Mouse (Mus musculus) left cerebral cortex, adult 2 months (tissue): ENCODE data around the gene Scg5. TPM values are rescaled to one million over a fixed set of nuclear protein-coding genes. Genes with fewer than 3 reads are reported as not detected.

Source experiments
- DNase-seq, 2 experiments: peaks; one replicate each; pipeline ENCODE4 v3.0.0; 2021 to 2022; ENCODE audit warnings: low spot score in 2 of 2, mixed read lengths in 1 of 2; ENCODE audit errors: extremely low spot score in 1 of 2
- H3K27ac ChIP-seq: fragments of 200-600 bp; 2 replicates; pipeline ENCODE4 v1.8.1; 2022
- H3K4me3 ChIP-seq: fragments of 200-600 bp; 2 replicates; pipeline ENCODE4 v1.8.1; 2022
- CTCF ChIP-seq: fragments of 200-600 bp; IDR thresholded peaks from 2 replicates; pipeline ENCODE4 v1.8.1; 2022; ENCODE audit warnings: antibody characterized with exemption, mild to moderate bottlenecking, moderate library complexity
- intact Hi-C: fragments of 180-260 bp; cut with DNase I; formaldehyde crosslinking; loops from one replicate; pipeline ENCODE4 v1.15.1; 2025
- total RNA-seq, 2 experiments: library from RNA; stranded (reverse); gene quantifications; 2 replicates each; pipeline ENCODE4 v1.2.3; 2021

Gene Scg5
- total RNA-seq, 2 experiments from 2014 or later, result 497 to 540 TPM

DNA sequence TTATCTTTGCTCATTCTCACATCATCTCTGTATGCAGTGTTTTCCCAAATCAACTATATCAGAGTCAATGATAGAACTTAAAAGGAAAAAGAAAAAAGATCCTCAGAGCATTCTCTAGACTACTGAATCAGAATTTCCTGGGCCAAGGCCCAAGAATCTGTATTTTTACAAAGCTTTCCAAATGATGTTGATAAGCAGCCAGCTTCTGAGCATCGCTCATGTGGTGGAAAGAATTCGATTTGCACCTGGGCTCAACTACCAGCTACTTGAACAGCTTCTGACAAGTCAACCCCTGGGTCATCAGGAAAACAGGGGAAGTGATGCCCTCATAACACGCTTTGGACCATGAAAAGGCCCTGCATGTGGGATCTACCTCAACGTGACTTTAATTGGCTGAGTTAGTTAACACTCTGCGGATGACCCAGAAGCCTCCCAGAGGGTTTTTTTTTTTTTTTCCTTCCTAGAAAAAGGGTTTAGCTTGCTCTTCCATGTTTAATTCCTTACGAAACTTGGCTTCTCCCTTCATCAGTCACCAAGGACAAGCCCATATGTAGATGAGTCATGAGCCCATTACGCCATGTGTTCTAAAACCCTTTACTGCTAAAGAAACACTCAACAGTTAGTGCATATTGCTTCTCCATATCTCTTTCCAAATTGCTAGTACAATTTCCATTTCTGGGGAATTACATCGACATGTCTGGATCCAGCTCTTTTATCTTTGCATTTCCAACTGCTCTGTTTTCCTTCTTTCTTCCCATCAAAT lies 60.2 kb downstream of the Scg5 start:
- no peak for DNase-seq
- Histone ChIP-seq H3K4me3 (no peak overlapping the region), H3K27ac (no peak overlapping the region)
- intact Hi-C loops, result no loop called here
- no peak for TF ChIP-seq CTCF

DNA sequence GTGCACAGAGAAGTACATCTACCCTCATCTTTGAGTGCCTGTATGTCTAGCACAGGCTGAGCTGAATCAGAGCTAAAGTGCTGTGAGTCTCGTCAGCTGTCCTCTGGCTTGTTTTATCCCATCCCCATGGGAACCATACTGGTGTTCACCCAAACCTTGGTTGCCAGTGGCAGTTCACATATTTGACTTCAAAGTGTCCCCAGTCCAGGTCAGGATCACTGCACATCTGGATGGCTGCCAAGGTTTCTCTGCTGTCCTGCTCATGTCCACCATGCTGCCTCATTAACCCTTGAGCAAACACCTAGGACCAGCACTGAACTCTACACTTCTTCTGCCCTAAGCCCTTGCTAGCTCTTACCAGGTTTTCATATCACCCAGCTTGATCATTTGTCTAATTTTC lies 63.0 kb downstream of the Scg5 start:
- Histone ChIP-seq H3K4me3 (no peak overlapping the region), H3K27ac (no peak overlapping the region)
- intact Hi-C loops, result no loop called here
- no peak for TF ChIP-seq CTCF
- no peak for DNase-seq

DNA sequence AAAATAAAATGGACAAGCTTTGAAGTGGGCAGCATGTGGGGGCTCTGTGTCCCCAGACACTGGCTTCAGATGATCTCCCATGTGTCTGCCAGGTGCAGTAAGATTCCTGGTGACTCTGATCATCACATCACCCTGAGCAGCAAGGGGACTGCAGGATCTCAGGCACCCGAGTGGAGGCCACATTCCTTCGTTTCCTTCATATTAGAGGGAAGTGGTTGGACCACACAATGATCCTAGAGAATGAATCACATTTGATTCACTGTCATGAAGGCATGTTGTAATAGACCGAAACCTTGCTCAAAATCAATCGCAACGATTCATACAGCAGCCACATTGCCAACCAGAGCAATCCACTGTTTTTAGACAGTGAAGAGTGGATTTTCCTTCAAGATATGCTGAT lies 64.0 kb downstream of the Scg5 start:
- no peak overlapping the region for H3K27ac ChIP-seq
- intact Hi-C loops, result no loop called here
- DNase-seq, result no peak
- no peak overlapping the region for H3K4me3 ChIP-seq
- no peak for TF ChIP-seq CTCF

DNA sequence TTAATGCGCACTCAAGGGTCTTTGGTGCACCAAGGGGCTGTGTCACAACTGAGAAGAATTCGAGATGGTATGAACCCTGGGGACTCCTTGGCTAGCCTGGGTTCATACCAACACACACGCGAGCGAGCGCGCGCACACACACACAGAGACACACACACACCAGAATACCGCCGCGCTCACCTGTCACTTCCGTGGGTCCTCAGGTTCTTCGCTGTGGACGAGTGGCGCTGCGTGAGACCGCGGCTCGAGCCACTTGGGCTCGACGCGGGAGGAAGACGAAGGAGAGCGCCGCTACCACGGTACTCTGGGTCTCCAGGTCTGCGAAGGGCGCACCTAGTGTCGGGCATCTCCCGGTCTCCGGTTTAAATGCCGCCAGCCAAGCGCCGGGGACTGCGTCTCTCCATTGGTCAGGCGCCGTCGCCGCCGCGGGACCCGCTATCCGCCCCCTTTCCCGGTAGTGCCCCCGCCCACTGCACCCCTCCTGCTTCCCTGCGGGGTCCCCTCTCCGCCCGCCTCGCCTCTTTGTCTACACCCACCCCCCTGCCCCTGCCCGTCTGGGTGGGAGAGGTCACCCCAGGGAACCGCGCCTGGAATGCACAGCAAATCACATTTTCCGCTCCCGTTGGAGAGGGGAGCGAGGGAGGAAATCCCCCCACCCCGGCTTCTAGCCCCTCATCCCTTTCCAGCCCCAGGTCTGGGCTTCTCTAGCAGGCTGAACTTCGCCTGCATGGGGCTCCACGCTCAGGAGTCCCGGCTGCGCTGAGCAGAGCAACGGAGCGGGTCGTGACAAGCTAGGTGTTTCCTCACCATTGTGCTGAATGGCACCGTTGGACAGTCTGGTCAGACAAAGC lies 70.4 kb downstream of the Scg5 start, which contains the start of gene Grem1:
Grem1 (minus strand) TSS at position 336 of the 851 bp plus-strand sequence.
- TF ChIP-seq CTCF, result no peak
- peak within 1 kb of the TSS; percentile 49 for H3K4me3 ChIP-seq
- no peak within 1 kb of the TSS for H3K27ac ChIP-seq
- intact Hi-C loops, result no loop called here
- peak; percentile 20 to 22 for DNase-seq

DNA sequence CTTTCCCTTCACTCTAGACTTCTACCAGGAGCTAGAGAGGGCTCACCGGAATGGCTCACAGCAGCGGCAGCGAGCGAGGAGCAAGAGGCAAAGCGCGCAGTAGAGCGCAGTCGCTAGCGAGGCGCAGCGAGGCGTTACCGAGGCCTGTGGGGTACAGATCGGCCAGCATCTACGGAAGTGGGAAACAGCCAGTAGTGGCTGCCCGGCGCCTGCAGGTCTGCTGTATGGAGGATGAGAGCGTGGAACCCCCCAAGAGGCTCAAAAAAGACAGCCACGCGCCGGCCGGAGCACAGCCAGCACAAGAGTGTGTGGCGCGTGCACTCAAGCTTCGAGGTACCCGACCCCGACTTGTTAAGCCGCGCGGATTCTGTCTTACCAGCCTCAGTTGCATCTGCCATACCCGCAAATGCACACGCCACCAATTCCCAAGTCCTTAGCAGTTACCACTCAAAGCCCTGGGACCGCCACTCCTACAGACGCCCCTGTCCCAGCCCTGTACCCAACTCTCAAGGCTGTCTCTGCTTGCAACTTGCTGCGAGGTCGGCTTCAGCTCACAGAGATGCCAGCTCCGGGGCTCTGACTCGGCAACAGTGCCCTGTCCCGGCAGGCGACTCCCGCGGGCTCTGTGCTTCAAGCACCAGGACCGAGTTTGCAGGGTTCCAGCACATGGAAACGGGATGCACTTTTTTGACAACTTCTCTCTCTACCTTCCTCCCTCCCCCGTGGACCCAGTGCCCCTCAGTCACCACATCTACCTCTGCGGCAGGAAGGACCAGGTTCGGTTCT lies 71.2 kb downstream of the Scg5 start:
- TF ChIP-seq CTCF, result no peak
- H3K4me3 ChIP-seq, result peak overlapping the region; percentile 49
- DNase-seq, result peak; percentile 23 to 52
- H3K27ac ChIP-seq, result no peak overlapping the region
- intact Hi-C loops, result no loop called here

DNA sequence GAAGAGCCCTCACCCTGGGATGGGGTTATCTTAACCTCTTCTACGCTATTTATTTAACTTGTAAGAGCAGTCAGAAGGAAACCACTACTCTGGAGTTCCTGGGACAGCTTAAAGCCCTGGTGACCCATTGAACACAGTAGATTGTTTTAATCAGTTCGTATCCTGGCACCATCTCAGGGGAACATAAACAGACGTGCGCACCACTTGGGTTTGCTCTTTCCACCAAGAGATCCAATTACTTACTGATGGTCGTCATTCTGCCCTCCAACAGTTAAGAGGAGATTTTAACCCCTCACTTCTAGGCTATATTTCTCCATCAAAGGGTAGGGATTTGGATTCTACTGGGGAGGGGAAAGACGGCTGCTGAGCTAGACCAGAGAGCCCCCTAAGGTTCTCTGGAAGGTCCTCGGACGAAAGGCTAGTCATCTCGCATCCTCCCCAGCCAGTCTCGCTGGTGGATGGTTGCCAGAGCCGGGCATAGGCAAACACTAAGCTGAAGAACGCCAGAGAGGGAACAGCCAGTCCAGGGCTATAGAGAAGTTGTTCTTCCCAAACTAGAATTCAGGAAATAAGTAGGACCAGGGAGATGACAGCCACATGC lies 71.9 kb downstream of the Scg5 start:
- DNase-seq, result no peak
- Histone ChIP-seq H3K4me3 (peak overlapping the region; percentile 49), H3K27ac (no peak overlapping the region)
- intact Hi-C loops, result no loop called here
- no peak for TF ChIP-seq CTCF

DNA sequence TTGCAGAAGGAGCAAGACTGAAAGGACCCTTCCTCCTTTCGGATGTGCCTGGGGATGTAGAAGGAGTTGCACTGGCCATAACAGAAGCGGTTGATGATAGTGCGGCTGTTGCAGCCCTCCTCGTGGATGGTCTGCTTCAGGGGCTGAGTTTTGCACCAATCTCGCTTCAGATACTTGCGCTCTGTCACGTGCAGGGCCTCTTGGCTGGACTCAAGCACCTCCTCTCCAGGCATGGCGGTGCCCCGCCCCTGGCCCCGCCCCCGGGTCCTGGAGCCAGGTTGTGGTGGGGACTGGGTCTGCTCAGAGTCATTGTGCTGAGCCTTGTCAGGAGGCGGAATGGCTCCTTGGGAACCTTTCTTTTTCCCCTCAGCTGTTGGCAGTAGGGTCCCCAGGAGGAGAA lies 79.2 kb downstream of the Scg5 start:
- DNase-seq, result no peak
- no peak for TF ChIP-seq CTCF
- H3K4me3 ChIP-seq, result no peak overlapping the region
- intact Hi-C loops, result no loop called here
- H3K27ac ChIP-seq, result no peak overlapping the region

DNA sequence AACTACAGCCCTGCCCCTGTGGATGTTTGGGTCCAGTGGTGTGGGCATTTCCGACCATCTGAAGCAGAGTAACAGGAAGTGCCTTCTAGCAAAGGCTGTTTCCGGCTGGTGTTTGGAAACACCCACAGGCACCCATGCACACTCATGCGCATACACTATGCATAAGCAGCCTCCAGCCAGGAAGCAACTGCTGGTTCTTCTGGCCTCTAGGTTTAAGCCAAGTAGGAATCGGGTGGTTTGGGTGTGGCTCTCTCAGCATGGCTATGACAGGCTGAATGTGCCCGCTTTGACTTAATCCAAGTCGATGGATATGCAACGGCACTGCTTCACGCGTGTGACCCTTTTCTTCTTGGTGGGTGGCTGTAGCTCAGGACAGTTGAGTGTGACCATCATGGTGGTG lies 79.6 kb downstream of the Scg5 start:
- no peak overlapping the region for H3K27ac ChIP-seq
- no peak for TF ChIP-seq CTCF
- intact Hi-C loops, result no loop called here
- H3K4me3 ChIP-seq, result no peak overlapping the region
- DNase-seq, result no peak

DNA sequence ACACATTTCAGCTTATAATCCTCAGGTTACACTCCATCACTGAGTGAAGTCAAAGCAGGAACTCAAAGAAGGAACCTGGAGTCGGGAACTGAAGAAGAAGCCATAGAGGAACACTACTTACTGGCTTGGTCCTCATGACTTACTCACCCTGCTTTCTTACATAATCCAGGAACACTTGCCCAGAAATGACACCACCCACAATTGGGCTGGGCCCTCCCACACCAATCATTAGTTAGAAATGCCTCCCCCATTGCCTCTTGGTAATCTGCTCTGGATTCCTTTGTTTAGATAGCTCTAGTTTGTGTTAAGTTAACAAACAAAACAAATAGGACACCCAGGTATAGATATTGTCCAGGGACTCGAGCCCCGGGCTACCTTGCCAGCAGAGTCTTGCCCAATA lies 100.3 kb downstream of the Scg5 start:
- no peak for TF ChIP-seq CTCF
- intact Hi-C loops, result no loop called here
- no peak for DNase-seq
- H3K27ac ChIP-seq, result no peak overlapping the region
- H3K4me3 ChIP-seq, result no peak overlapping the region

Other genes starting within 250 kb of the Scg5 start
- gene Grem1, start 70.5 kb downstream of the Scg5 start, total RNA-seq, result 1 to 10 TPM; 1.5 TPM
- gene Arhgap11a, start 19.5 kb upstream of the Scg5 start, total RNA-seq, result 1 to 10 TPM; 2.0 to 2.2 TPM
- 1 to 10 TPM; 5.3 to 6.8 TPM for gene Gjd2, start 184.5 kb upstream of the Scg5 start, total RNA-seq
- gene Actc1, start 224.4 kb upstream of the Scg5 start, total RNA-seq, result not detected